Mouse (Mus musculus) lung, postnatal 0 days (tissue): ENCODE measurements at regions not wholly inside any gene's neighbourhood (a gene's known extent, or its start where the extent isn't known, plus 50 kb on each side); places are given as distances from the start of the nearest gene placed in this dataset.

Experiments used
- CTCF ChIP-seq: IDR thresholded peaks from 2 replicates; pipeline ENCODE4 v1.5.1; 2016; ENCODE audit warnings: antibody characterized with exemption, mild to moderate bottlenecking
- EP300 ChIP-seq: IDR thresholded peaks from 2 replicates; pipeline ENCODE4 v1.6.1; 2016; ENCODE audit warnings: antibody characterized with exemption, mild to moderate bottlenecking, control low read depth

DNA sequence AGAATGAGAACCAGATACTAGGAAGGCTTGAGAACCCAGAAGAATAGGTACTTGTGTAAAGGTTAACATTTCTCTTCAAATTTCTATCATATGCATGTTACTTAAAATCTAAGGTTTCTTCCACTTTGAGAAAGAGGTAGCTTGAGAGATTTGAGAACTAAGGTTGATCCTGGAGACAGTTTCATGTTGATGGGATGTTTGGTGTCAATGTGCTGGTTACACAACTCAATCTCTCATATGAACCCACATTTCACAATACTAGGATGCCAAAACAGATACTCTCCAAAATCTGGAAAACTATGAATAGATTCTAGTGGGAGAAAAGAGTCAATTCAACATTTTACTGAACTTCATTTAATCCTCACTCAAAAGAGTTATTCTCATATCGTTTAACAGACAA lies 589.1 kb upstream of the Tusc1 start:
- TF ChIP-seq CTCF: no peak
- TF ChIP-seq EP300: no peak
